Mouse (Mus musculus): ENCODE measurements around the gene Cenpi.

- TF ChIP-seq ZC3H11A (IDR thresholded peaks at IDR 0.05; ENCODE audit: low read depth, low read length), result no peak
- TF ChIP-seq EP300 (IDR thresholded peaks at IDR 0.05; ENCODE audit: low read length), result no peak
- TF ChIP-seq ZMIZ1 (IDR thresholded peaks at IDR 0.05; ENCODE audit: low read depth, low read length), result no peak
- no peak for TF ChIP-seq JUN (IDR thresholded peaks at IDR 0.05; ENCODE audit: insufficient read depth, low read depth, low read length)
- TF ChIP-seq ZNF384 (IDR thresholded peaks at IDR 0.05; ENCODE audit: low read depth, low read length), result no peak
- TF ChIP-seq POLR2A (IDR thresholded peaks at IDR 0.05; ENCODE audit: low read depth, low read length), result no peak
- no peak for TF ChIP-seq CTCF (conservative IDR thresholded peaks at IDR 0.05 in 1 of 2, IDR thresholded peaks at IDR 0.05 in 1 of 2; ENCODE audit: low read depth in 2 of 2, low read length in 2 of 2)
- no peak for TF ChIP-seq CHD2 (IDR thresholded peaks at IDR 0.05; ENCODE audit: low read length)
- TF ChIP-seq SIN3A (IDR thresholded peaks at IDR 0.05; ENCODE audit: low read length), result no peak
- no peak for TF ChIP-seq UBTF (IDR thresholded peaks at IDR 0.05; ENCODE audit: low read depth, low read length)
- no peak for TF ChIP-seq CHD1 (IDR thresholded peaks at IDR 0.05; ENCODE audit: low read depth, low read length)
- no peak for TF ChIP-seq USF2 (conservative IDR thresholded peaks at IDR 0.05; ENCODE audit: low read depth, low read length)
- TF ChIP-seq USF1 (IDR thresholded peaks at IDR 0.05; ENCODE audit: low read depth, low read length), result no peak
- no peak for TF ChIP-seq KAT2A (IDR thresholded peaks at IDR 0.05; ENCODE audit: insufficient replicate concordance, low read length)
Measured at GRCm38 (mm10) chrX:134285791-134286190, 22.1 kb upstream of the Cenpi start.
